Mouse (Mus musculus) NIH3T3 (cell line): ENCODE results near the gene Olfr301.

Source experiments
- DNase-seq: peaks from one replicate; pipeline ENCODE4 v3.0.0-alpha.2; 2012; ENCODE audit warnings: low read depth

Gene Olfr301

DNA sequence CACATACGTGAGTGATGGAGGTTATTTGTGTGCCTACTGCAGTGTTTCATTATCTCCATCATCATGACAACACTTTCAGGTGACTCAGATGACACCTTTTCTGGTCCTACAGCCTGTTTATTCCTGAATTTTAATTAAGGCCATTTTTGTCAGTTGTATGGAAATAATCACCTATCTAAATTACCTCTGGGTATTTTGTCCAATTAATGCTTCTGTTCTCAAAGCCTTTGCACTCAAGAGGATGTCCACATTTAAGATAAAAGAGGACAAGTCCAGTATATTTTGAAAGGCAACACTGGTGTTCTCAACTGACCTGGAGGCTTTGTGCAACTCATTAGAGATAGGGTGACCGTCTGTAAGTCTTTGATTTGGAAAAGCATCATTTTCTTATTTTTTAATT, at the start of gene Olfr301:
Gene Olfr301, plus strand, starts transcription at position 301 of the 400 bp plus-strand sequence.
- no peak for DNase-seq

GRCm38 (mm10) chr7:86366828-86367227, 36.8 kb upstream of the Olfr301 start, which contains the start of gene Olfr305:
TSS of gene Olfr305 (minus strand) at chr7:86366928.
- DNase-seq: no peak

GRCm38 (mm10) chr7:86385769-86386168, 17.9 kb upstream of the Olfr301 start:
- peak; percentile 1 for DNase-seq

- DNase-seq: no peak
Measured at GRCm38 (mm10) chr7:86386558-86386957, 17.1 kb upstream of the Olfr301 start, which contains the start of gene Olfr304. TSS of gene Olfr304 (minus strand) at chr7:86386658.

DNA sequence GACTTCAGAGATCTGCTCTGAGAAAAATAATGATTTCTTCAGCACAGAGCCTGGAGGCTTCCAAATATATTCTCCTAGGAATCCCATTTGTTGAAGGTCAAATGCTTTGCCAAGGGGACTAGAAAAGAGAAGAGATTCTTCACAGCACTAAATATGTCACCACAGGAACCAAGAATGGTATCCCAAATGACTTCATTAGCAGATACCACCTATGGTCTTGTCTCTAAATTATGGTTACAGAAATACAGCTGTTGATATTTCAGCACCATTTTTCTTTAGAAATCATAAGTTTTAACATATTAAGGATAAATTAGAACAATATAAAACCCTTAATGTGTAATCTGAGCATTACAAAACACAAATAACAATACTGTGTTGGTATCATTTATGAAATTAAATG, 6.0 kb upstream of the Olfr301 start, which contains the start of gene Olfr303:
Gene Olfr303, minus strand, starts transcription at position 101 of the 400 bp plus-strand sequence.
- DNase-seq: no peak

- no peak for DNase-seq
Measured at GRCm38 (mm10) chr7:86459621-86460020, 56.0 kb downstream of the Olfr301 start, which contains the start of gene Olfr299. TSS of gene Olfr299 (plus strand) at chr7:86459921.
